Mouse (Mus musculus) kidney, postnatal 36 days (tissue): ENCODE results near the gene Frmd4b.

Experiments used
- DNase-seq, 2 experiments: peaks; one replicate each; pipeline ENCODE4 v3.0.0; 2021 to 2022; ENCODE audit warnings: mixed read lengths in 2 of 2

Gene Frmd4b

DNA sequence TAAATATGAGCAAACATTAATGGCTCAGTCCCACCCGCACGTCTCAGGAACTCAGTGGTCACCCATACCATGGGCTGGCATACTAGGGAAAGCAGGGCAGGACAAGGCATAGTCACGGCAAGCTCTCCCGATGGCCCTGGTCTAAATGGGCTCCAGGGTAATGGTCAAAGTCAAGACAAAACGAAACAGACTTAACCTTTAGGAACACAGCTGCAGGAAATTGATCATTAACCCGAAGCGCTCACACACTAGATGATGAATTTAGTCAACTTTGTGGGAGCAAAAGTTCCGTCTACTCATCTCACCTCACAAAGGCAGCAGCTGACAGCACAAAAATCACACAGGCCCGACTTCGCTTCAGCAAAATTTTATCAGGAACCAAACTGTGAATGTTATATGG is 97.8 kb downstream of the Frmd4b start:
- DNase-seq = peak; percentile 61 to 77

DNA sequence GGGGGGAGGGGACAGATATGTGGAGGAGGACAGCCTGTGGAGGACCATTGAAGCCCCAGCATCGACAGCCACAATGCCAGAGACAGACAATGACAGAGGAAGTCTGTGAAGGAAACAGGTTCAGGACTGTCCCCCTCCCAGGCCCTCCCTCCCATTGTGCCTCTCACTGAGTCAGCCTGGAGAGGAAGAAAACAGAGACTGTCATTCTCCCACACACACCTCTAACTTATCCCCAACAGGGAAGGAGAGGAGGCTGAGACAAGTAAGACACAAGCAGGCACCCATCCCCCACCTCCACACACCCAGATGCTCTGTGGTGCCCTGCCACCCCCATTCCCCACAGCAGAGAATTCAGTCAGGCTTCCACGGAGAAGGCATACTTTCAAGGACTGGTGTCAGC is 98.9 kb downstream of the Frmd4b start:
- peak; percentile 34 to 57 for DNase-seq

DNA sequence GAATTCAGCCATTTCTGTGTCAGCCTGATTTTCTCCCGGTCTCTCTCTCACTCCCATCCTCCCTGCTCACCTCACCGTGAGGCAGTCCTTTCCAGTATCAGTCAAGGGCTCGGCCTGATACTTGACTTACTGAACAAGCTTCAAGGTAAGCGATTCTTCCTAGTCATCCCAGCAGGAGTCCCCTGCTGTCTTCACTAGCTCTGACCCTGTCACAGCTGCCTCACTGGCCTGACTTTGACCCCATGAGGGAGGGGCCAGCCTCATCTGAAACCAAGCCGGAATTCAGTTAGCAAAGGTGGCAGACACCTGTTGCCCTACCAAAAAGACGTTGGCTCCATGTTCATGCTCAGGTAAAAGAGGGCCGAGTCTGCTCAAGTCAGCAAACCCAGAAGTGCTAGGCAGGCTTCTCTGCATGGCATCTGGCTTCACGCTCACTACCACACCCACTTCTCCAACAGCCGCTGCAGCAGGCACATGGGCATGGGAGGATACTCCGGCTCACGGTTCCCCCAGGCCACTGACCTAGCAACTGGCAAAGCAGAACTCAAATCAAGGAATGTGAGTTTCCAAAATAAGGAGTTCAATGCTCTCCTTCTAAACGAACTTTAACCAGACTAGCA is 99.6 kb downstream of the Frmd4b start:
- peak; percentile 57 to 58 for DNase-seq

DNA sequence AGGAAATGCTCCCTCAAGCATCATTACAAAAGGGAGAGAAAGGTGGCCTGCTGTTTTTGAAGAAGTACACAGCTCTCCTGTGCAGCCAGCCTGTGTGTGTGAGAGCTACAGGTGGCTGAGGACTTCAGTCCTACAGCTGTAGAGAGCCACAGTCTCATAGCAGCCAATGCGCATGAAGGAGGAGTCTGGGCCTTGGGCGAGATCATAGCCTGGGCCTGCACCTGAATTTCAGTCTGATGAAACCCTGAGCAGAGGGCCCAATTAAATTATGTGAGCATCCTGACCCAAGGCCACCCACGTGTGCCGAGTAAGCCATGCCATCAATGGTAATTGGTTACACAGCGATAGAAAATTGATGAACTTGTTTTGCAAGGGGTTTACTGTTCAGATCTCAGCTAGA is 100.4 kb downstream of the Frmd4b start:
- no peak for DNase-seq

DNA sequence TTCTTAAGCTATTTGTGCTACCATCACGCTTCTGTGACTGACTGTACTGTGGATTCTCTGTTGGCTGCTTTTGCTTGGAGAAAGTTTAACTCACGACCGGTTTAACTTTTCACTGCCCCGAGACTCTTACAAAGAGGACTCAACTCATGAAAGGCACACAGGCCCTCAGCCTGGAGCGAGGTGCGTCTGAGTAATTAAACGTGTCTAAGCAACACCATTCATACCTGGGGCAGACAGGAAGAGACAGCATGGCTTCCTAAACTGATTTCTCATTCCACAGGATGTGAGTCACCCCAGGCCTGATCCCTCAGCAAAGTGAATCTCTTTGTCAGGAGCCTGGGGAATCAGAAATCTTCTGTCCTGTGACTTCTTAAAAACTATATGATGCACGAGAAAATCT is 106.6 kb downstream of the Frmd4b start:
- peak; percentile 63 to 78 for DNase-seq

DNA sequence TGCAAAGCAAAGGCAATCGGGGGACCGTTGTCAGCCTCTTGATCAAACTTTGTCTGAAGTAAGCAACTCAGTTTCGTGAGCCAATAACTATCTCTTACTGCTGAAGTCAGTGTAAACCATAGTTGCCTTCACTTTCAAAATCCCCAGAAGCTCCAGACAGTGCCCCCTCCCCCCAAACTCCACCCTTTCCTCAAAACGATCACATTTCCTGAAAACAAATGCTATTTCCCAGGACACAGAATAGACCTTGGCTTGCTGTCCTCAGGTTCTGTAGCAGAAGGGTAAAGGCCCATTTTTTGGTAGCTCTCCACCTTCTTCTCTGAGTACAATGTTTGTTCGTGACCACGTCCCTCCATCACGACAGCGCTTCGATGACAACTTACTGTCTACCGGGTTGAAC is 107.9 kb downstream of the Frmd4b start:
- DNase-seq = peak; percentile 73

DNA sequence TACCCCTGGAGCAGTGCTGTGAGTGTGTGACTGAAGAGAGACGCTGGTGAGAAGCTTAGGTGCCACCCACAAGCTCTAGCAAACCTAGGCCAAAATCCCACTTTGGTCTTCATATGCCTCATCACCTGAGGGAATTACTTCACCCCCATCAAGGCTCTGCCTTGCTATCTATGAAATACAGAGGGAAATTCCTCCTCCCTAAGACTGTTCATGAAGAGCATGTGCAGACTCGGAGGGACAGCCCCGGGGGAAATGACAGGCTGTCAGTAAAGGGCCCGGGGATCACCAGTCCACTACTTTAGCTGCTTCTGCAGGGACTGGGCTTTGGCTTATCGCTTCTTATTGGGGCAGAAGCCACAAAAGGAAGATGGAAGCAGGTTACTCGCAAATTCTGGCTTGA is 108.9 kb downstream of the Frmd4b start:
- DNase-seq = no peak

DNA sequence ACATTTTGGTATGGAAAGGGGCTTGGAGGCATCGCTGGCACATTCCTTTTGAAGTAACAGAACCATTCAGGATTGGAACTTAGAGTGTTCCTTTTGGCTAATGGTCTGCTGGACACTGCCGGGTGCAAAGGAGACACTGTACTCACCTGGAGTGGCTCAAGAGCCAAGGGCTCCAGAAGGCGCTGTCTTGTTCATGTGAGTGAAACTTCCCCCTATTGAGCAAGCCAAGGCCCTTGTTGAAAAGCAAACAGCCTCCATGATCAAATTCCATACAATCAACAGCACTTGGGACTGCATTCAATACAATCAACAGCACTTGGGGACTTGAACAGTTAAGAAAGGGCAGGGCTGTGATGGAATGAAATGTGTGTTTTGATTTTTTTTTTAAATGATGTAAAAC is 109.4 kb downstream of the Frmd4b start:
- DNase-seq = no peak

DNA sequence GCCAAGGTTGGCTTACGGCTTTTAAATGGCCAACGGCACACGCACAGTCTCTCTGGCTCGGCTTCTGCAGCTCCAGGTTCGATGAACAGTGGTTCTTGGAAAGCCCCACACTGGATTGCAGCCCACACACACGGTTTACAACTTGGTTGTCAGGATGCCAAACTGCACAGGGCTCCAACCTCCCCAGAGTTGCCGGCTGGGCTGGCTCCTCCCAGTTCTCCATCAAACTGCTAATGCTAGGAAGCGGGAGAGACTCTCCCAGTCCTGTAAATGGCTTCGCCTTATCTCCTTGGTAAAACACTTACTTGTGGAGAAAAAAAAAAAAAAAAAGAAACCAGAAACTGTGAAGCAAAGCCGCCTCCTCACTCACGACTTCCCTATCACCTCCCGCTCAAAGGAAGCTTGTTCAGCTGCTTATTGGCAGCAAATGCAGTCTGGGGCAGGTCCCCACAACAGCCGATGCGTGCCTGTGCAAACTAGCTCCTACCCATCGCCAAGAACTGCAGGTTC is 111.1 kb downstream of the Frmd4b start:
- peak; percentile 87 to 91 for DNase-seq

DNA sequence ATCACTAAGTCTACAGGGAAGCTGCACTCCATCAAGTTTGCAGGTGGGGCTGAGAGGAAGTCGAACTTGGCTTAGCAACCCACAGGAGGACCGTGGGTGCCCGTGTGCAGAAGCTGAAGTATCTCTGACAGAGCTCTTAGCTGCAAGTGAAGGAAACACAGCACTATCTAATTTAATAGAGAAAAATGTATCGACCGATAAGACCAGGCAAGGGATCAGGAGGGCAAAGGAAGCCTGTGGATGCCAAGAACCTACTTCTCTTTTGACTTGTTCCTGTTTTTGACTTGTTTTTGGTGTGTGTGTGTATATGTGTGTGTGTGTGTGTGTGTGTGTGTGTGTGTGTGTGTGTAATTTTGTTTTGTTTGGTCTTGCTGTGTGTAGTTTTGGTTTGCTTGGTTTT is 112.7 kb downstream of the Frmd4b start:
- no peak for DNase-seq

DNA sequence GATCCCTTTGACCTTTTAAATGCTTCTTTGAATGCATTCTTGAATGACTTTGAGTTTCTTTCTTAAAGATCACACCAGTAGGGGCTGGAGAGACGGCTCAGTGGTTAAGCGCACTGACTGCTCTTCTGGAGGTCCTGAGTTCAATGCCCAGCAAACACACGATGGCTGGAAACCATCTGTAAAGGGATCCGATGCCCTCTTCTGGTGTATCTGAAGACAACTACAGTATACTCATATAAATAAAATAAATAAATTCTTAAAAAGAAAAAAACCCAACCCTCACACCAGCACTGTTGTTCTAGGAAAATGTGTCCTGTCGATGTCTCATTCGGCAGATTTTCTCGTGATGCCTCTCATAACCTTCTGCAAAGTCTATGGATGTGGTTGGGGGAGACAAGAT is 116.3 kb downstream of the Frmd4b start:
- peak in 1 of 2 experiments; percentile 28 for DNase-seq

DNA sequence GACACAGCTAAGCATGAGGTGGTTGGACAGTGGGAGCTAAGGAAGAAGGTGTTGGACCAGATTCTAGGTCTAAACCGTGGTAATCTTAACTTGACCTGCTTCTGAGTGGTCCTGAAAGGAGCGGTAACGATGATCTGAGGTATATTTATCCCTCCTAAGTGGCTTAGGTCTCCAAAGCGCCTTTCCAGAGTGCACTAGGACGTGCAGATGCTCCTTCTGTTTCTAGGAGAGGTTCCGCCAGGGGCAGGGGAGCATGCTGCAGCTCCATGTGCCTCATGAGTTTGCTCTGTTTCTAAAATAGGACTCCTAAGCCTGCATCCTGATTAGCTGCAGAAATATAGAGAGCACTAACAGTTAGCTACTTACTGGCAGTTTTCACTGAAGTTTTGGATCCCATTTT is 117.1 kb downstream of the Frmd4b start:
- DNase-seq = no peak

DNA sequence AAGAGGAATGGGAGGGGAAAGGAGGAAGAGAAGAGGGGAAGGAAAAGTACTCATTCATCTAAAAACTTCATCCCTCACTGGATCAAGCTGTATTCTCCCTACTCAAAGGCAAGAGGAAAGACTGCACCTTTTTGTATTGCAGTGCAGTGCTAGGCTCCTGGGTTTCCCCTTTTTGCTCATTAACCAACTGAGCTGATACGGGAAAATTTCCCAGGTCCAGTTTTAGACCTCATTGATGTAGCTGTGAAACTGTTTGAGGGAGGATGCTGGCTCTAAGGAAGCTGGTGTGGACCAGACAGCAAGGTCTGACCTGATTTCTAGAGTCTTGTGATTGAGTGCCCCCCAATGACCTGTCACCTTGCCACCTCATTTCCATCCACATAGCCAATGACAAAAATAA is 121.3 kb downstream of the Frmd4b start:
- DNase-seq = no peak

DNA sequence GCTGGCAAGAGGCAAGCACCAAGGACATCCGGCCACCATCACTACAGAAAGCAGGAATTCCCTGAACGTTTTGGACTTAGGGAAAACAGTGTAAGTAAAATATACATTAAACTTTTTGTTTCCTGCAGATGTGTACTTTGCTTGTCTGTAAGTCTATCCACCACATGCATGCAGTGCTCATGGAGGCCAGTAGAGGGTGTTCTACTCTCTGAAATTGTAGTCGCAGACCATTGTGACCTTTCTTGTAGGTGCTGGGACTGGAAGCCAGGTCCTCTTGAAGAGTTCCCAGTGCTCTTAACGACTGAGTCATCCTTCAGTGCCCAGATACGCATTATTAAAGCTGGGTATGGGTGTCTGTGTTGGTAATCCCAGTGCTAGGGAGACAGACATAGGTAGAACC is 126.3 kb downstream of the Frmd4b start:
- DNase-seq = no peak

DNA sequence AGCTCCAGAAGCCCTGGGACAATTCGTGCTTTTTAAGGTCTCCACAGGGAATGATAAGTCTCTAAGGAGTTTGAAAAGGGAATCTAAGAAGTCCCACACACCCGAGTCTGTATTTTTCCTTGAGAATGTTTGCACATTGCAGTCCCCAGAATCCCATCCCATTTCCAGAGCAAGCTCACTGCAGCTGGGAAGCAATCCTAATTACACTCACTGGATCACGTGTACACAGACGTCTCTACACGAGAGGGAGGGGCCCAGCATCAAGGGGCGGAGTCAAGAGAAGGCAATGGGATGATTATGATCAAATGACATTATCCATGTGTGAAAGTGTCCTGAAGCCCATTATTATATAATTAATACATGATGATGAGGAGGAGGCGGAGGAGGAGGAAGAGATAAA is 128.5 kb downstream of the Frmd4b start:
- peak; percentile 66 to 71 for DNase-seq

DNA sequence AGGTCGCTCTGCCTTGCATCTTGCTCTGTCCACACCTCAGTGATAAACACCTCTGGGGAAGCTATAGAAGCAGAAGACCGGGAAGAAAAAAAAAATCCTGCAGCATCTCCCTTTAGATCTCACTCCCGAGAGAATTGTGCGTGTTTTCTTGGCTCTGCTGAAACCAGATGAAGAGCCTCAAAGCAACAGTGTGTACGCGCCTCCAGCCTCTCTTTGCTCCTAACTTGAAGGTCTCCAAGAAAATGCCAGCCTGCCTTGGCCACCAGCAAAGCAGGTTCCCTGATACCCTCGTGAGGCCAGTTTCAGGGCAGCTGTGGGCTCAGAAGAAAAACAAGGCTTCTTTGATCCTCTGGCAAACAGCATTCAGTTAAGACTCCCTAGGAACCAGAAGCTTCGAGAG is 129.1 kb downstream of the Frmd4b start:
- DNase-seq = no peak

DNA sequence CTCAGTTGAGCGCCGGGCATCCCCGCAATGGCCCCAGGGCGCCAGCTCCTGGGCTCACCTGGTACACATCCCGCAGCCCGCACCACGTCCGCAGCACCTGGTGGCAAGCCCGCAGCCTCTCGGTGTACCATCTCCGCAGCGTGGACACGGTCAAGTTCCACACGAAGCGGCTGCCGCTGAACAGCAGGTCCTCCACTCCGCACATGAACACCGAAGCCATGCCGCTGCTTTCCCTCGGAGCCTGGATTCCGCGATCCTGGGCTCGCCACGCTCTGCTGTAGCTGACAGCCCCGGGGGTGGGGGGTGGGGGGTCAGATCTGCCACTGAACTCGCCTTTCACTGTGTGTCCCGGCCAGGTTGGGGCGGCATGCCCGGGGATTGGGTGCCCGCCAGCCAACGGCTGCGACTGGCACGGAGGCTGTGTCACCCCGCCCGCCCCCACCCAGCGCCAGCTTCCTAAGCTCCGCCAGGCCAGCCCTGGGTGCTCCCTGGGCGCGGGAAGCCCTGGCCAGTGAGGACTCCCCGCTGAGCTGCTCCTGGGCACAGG is 129.7 kb downstream of the Frmd4b start:
- DNase-seq = peak; percentile 92 to 94

DNA sequence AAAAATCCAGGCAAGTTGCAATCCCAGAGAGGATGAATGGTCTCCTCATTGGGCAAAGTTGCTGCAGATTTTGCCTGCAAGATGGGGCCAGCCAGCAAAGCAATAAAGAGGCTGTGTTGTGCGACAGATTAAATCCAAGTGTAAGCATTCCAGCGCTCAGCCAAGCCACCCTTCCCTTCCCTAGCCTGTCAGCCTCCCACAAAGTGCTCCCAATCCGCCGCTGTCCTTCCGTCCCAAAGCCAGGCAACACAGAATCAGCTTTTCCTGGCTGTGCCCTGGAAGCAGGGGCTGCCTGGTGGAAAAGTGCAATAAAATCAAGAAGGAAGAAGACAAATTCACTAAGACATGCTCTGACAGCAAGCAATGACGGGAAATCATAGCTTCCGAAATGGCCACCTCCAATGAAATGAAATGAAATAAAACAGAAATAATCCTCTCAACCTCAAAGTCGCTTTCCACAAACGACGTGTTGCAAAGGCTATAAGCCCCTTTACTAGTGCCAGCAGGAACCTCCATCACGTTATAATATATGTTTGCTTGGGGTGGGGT is 130.5 kb downstream of the Frmd4b start:
- peak; percentile 46 to 54 for DNase-seq

DNA sequence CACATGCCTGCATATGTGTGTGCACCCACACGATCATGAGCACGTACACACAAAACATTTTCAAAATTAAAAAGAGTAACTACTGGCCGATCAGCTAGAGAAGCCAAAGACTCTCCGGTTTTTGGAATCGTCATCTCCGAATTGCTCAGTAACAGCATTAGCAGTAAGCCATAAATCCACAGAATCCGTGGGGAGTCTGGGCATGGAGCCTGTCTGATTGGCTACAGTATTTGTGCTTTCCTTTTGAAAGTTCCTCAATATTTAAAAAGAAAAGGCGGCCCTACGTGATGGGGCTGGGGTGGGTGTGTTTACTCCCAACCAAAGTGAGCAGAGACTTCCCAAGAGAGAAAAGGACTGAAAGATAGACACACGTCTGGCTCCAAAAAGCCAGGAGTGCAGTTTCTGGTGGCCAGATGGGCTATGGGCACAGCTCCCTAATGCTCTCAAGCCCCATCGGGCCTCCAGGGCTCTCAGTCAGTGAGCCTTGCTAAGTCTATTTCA is 131.4 kb downstream of the Frmd4b start:
- peak; percentile 22 to 36 for DNase-seq

DNA sequence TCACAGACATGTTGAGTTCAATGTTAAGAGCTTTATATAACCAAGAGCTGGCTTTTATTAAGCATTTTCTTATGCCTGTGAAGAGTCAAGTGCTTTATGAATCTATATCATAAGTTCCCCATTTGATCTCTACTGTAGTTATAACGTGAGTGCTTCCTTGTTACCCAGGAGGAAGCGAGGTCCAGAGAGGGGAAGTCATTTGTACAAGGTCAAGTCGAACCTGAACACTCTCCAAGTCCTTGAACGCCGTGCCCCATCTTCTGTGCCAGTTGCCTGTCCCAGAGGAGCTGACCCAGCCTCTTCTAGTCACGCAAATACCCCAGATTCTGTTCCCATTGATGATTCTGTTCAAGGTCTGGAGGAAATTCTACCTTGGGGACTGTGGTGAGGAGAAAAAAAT is 135.4 kb downstream of the Frmd4b start:
- DNase-seq = peak; percentile 47 to 48

DNA sequence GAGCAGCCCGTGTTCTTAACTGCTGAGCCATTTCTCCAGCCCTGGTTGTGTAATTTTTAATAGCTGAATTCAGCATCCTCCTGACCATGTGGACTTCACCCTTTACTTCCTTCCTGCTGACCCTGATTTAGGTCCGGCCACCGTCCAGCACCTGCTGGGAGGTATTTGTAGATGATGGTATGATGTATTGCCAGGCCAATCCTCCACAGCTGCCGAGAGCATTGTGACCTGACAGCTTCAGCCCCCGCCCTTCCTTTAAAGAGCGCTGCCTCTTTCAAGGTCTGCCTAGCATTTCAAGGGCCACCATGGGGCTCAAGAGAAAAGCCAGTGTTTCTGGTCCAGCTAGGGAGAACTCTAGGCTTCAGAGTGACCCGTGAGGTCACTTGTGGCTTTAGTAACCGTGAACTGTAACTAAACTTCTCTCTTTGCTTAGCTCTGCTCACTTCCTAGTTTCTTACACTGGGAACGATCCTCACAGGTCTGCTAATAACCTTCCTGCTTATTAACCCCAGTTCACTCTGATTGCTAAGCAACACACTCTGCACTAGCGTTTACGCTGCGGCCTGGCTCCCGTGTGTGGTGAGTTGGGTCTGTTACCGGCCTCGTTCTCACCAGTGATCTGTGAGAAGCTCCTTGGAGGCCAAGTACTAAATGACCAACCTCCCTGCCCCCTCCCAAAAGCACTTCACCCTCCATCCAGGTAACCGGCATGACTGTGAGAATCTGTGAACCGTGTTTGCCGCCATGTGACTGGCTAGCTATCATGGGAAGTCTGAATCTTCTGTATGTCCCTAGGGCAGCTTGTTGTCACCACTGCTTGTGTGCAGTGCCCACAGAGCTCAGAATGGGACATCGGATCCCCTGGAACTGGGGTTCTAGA is 138.1 kb downstream of the Frmd4b start:
- peak; percentile 77 to 90 for DNase-seq

DNA sequence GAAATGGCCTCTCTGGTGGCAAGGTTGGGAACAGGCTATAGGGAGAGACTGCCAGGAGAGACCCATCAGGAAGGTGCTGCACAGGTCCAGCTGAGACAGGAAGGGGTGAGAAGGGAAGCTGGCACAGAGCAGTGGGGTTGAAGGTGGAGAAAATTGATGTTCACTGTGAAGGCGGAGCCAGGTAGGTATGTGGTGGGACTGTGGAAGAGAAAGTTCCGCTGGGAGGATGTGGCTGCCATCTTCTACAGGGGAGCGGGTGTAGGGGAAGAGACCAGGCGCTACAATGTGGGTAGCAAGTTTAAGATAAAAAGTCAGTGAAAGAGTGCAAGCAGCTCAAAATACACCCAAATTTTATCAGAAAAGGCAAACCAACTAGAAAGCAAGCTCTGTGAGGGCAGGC is 143.7 kb downstream of the Frmd4b start:
- DNase-seq = no peak

DNA sequence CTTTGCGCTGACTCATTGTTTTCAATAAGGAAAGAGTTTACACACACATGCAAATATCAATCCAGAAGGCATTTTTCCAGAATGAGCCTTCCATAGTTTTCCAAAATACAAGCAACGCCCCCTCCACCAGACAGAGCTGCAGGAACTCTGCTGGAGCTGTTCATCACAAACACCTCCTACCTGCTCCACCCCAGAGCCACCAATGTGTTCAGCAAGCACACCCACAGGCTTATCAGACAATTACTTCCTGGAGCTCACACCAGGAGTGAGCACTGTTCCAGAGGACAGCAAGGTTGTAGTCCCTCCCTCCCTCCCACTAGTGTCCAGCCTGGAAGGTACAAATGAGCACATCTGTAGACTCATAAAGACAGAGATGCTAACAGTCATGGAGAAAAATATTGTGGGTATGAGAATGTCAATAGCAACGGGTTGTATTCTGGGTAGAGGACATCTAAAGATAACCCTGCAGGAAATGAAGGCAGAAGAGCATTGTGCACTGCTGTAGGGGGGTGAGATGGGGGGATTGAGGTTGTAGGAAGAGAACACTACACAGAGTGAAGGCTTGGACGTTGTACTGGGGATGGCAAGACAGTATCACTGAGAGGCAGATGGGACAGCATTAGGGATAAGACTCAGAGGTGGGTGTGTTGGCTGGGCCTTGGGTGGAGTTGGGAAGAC is 144.3 kb downstream of the Frmd4b start:
- DNase-seq = peak in 1 of 2 experiments; percentile 11
